Mouse (Mus musculus): Measurements from ENCODE around the gene Smyd3.

GRCm38 (mm10) chr1:179229515-179229914 lies 288.3 kb downstream of the Smyd3 start:
- no peak for TF ChIP-seq CTCF (IDR thresholded peaks at IDR 0.05; ENCODE audit: control insufficient read depth, insufficient read depth, insufficient replicate concordance, low read depth, low read length)
- TF ChIP-seq POLR2A (IDR thresholded peaks at IDR 0.05; ENCODE audit: control insufficient read depth, low read depth, low read length), result no peak

Measured in testis, adult 2 months (tissue).